Mouse (Mus musculus) Patski (cell line): ENCODE results near the gene Gm45623. TPM values are rescaled to one million over a fixed set of nuclear protein-coding genes. Genes with fewer than 3 reads are reported as not detected.

ENCODE experiments used
- ATAC-seq: fragments of 100-300 bp; one replicate; pipeline ENCODE4 v1.8.0; 2021
- CTCF ChIA-PET: fragments of 350-600 bp; sonication (Branson Sonifier 250); formaldehyde crosslinking; loops from one replicate; lab custom pipeline; 2022; ENCODE audit warnings: inconsistent platforms; lab: Charles Lee
- POLR2A ChIA-PET: fragments of 350-600 bp; sonication (Branson Sonifier 250); formaldehyde crosslinking; loops from one replicate; lab custom pipeline; 2022; ENCODE audit warnings: antibody characterized with exemption, inconsistent platforms; lab: Charles Lee
- DNase-seq: peaks from one replicate; pipeline ENCODE4 v3.0.0-alpha.2; 2011; ENCODE audit warnings: low read depth, low spot score
- H3K27me3 ChIP-seq: fragments of 371-371 bp; one replicate; pipeline ENCODE4 v1.5.1; 2021
- CTCF ChIP-seq: fragments of 100-300 bp; IDR thresholded peaks from one replicate; pipeline ENCODE4 v1.5.1; 2021
- in situ Hi-C: fragments of 300-500 bp; cut with MboI; formaldehyde crosslinking; loops from 3 replicates; pipeline ENCODE4 v1.11.1; 2018; ENCODE audit warnings: low pct_unique_long_range_greater_than_20kb, mixed read lengths
- polyA plus RNA-seq: library from polyadenylated mRNA; unstranded; gene quantifications from one replicate; pipeline ENCODE4 v1.2.3, GENCODE M21; 2021

The Gm45623 gene
- polyA plus RNA-seq, 1 experiment from 2014 or later, result not detected

DNA sequence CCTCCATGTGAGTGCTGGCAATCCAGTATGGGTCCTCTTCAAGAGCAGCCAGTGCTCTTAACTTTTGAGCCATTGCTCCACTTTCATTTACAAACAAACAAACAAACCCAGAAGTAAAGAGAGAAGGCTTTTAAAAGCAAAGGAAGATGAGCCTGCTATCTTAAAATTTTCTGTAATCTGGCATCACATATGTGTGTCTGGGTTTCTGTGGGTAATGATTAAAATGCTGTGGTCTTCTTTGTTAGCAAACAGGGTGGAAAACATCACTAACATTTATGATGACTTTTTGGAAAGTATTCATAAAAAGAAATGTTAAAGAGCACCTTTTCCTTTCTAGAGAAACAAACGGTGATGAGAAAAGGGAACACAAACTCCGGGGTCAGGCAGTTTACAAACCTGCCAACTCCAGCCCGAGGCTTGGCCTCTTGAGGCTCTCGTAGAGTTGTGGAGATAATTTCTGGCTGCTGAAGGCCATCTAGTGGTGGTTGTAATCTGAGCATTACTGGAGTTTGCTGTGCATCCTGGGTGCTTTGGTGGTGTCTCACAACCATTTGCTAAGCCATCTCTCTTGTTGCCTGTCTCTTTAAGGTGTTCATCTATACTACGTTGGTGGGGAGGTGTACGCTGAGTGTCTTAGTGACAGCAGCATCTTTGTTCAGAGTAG lies 18.3 kb downstream of the Gm45623 start:
- DNase-seq, result no peak
- in situ Hi-C loops, result no loop called here

DNA sequence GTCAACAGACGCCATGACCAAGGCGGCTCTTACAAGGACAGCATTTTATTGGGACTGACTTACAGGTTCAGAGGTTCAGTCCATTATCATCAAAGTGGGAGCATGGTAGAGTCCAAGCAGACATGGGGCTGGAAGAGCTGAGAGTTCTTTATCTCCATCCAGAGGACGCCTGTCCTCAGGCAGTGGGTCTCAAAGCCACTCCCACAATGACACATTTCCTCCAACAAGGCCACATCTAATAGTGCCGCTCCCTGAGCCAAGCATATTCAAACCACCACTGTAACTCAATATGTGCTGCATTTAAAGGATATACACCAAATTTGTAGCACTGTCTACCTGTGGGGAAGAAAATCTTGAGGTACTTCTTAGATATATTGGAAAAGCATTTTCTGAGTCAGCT lies 19.0 kb downstream of the Gm45623 start:
- ChIA-PET CTCF (interaction anchor here (0.6 kb wide), 1 partner anchor 25 kb away, joined by 3 read pairs; no protein-coding TSS in a partner anchor), POLR2A (interaction anchor here (0.6 kb wide), 1 partner anchor 9 kb away, joined by 4 read pairs; no protein-coding TSS in a partner anchor)
- DNase-seq, result no peak
- TF ChIP-seq CTCF, result no peak
- H3K27me3 ChIP-seq, result no peaks in the 10 kb centered on the region
- no peak for ATAC-seq
- in situ Hi-C loops, result no loop called here

More for the DNA sequence above, 18.3 kb downstream of the Gm45623 start:
- H3K27me3 ChIP-seq, result no peaks in the 10 kb centered on the region
- POLR2A ChIA-PET, result no interaction called here
- CTCF ChIA-PET, result no interaction called here
- peak; percentile 63 for TF ChIP-seq CTCF
- ATAC-seq, result no peak

GRCm38 (mm10) chr13:56729046-56729445 lies 24.6 kb downstream of the Gm45623 start:
- ATAC-seq (no peak), DNase-seq (no peak)
- CTCF ChIA-PET, result no interaction called here
- H3K27me3 ChIP-seq, result no peaks in the 10 kb centered on the region
- POLR2A ChIA-PET, result no interaction called here
- in situ Hi-C loops, result no loop called here
- no peak for TF ChIP-seq CTCF

DNA sequence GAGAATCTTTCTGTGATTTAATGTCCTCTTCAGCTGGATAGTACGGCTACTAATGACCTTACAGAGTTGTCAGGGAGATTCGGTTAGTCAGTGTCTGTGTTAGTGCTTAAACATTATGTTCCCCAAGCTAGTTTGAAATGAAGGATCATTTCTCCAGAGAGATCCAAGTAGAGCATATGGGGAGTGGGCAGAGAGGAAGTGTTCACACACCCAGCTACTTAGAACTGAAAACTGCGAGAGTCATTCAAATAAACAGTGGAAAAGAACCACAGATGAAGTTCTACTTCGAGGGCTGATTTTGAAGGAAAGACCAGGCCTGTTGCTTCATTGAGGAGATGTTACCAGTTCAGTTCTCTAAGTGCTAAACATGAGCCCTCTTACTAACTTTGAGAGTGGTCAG lies 27.1 kb downstream of the Gm45623 start:
- no peaks in the 10 kb centered on the region for H3K27me3 ChIP-seq
- ChIA-PET CTCF (no interaction called here), POLR2A (no interaction called here)
- DNase-seq, result no peak
- TF ChIP-seq CTCF, result no peak
- in situ Hi-C loops, result no loop called here
- no peak for ATAC-seq

GRCm38 (mm10) chr13:56712221-56712620 lies 41.4 kb downstream of the Gm45623 start:
- ATAC-seq, result no peak
- CTCF ChIA-PET, result interaction anchor here (1.4 kb wide), 1 partner anchor 11 kb away, joined by 3 read pairs; no protein-coding TSS in a partner anchor
- no peak for DNase-seq
- TF ChIP-seq CTCF, result no peak
- in situ Hi-C loops, result no loop called here
- H3K27me3 ChIP-seq, result no peaks in the 10 kb centered on the region
- POLR2A ChIA-PET, result interaction anchor here (1.2 kb wide), 1 partner anchor 12 kb away, joined by 4 read pairs; no protein-coding TSS in a partner anchor

DNA sequence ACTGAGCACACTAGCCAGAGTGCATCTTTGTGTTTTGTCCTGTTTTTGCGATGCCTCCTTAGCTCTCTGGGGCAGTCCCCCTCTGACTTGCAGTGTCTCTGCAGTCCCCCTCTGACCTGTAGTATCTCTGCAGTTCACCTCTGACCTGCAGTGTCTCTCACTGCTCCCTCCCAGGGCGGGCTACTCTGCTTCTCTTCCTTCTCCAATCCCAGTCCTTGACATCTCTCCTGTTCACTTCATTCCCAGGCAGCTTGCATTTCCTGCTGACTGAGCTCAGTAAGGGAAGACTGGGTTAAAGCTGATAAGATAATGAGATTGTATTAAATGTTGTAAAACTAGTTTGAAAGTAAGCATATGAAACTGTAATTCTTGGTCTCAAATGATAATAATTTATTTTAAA lies 43.0 kb downstream of the Gm45623 start:
- ChIA-PET CTCF (no interaction called here), POLR2A (no interaction called here)
- no peak for ATAC-seq
- H3K27me3 ChIP-seq, result no peaks in the 10 kb centered on the region
- no peak for TF ChIP-seq CTCF
- DNase-seq, result no peak
- in situ Hi-C loops, result no loop called here

GRCm38 (mm10) chr13:56707606-56708005 lies 46.0 kb downstream of the Gm45623 start:
- POLR2A ChIA-PET, result no interaction called here
- TF ChIP-seq CTCF, result no peak
- DNase-seq (no peak), ATAC-seq (no peak)
- no peaks in the 10 kb centered on the region for H3K27me3 ChIP-seq
- CTCF ChIA-PET, result interaction anchor here (1.7 to 2.2 kb wide), 3 partner anchors 11 to 31 kb away, joined by 4 to 12 read pairs (median 5); no protein-coding TSS in a partner anchor
- in situ Hi-C loops, result no loop called here

GRCm38 (mm10) chr13:56707111-56707510 lies 46.5 kb downstream of the Gm45623 start:
- CTCF ChIA-PET, result interaction anchor here (1.7 kb wide), 1 partner anchor 10 kb away, joined by 4 read pairs; no protein-coding TSS in a partner anchor
- no peak for TF ChIP-seq CTCF
- ATAC-seq (no peak), DNase-seq (no peak)
- POLR2A ChIA-PET, result no interaction called here
- in situ Hi-C loops, result no loop called here
- H3K27me3 ChIP-seq, result no peaks in the 10 kb centered on the region

DNA sequence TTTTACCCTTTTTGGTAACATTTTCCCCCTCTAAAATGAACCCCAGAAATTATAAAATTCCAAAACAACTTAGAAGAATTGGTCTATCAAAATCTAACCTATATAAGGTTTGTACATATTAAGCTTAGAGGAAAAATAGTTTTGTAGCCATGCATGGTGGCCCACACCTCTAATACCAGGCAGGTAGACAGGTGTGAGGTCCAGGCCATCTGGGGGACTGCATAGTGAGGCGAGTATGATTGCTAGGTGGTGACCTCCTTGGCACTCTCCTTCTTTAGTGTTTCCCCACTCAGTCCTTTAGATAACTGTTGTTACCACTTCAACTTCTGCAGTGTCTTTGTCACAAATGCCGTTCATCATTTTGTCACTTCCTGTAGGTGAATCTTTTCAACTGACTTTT lies 49.0 kb downstream of the Gm45623 start:
- ChIA-PET POLR2A (no interaction called here), CTCF (interaction anchor here (1.8 kb wide), 1 partner anchor 12 kb away, joined by 4 read pairs; no protein-coding TSS in a partner anchor)
- ATAC-seq (no peak), DNase-seq (no peak)
- in situ Hi-C loops, result no loop called here
- no peak for TF ChIP-seq CTCF
- no peaks in the 10 kb centered on the region for H3K27me3 ChIP-seq

- H3K27me3 ChIP-seq, result no peaks in the 10 kb centered on the region
- ATAC-seq (no peak), DNase-seq (no peak)
- no peak for TF ChIP-seq CTCF
- POLR2A ChIA-PET, result no interaction called here
- in situ Hi-C loops, result no loop called here
- CTCF ChIA-PET, result no interaction called here
Measured at GRCm38 (mm10) chr13:56703871-56704321, 49.7 kb downstream of the Gm45623 start.

DNA sequence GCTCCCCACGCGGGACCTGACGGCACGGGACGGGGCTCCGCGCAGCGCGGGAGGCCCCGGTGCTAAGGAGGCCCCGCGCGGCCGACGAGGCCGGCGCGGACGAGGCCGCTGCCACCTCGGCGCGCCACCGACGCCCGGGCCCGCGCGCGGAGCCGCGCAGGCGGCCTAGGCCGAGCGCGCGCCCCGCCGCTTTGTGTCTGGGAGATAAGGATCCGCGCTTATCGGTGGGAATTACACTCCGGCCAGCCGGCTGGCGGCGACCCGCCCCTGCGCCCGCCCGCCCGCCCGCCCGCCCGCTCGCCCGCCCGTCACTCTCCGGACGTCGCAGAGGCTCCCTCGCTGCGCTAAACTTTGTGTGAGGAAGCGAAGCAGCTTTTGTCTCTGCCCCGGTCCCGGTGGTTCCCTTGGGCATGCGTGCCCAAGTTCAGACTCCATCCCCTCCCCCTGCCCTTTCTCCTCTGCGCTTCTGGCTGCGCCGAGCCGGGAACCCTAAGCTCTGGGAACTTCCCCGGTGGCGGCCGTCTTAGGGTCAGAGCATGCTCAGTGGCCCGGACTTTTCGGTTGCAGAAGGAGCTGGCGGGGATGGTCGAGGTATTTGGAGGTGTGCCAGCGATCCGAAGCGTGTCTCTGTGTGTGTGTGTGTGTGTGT lies 50.3 kb downstream of the Gm45623 start:
- H3K27me3 ChIP-seq, result no peaks in the 10 kb centered on the region
- TF ChIP-seq CTCF, result no peak
- DNase-seq (no peak), ATAC-seq (peak; percentile 68)
- CTCF ChIA-PET, result no interaction called here
- POLR2A ChIA-PET, result no interaction called here
- in situ Hi-C loops, result no loop called here
